In the genomic region with DNA sequence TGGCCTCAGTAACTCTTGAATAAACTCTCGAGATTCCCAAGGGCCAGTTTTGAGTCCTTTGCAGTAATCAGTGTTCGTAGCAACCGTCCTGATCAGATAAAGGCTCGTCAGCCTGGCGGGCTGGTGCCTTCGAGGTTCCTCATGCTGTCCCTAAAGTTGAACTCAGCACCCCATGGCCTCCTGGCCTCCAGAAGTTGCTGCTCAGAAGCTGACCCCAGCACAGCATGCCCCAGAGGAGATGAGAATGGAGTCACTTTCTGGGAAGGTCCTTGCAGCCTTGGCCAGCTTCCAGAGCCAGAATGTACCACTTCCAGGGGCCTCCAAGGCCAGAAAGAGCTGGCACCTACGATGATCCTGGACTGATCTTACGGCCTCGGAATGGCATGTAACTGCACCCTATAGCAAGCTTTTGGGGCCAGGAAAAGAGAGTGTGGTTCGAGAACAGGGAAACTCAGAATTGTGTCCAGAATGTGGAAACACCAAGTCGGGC, we compare ENCODE assay signal across 18 mouse cellular contexts. TPM values are rescaled to one million over a fixed set of nuclear protein-coding genes. Genes with fewer than 3 reads are reported as not detected.
DNase-seq lines count a peak whose midpoint lies in the region; ATAC-seq and TF ChIP-seq lines count a peak whose summit lies in the region.
"Had no signal": no experiment of that assay in that cellular context is flagged by ENCODE, and none has a peak within 500 bp of the region (broad histone marks: within the 10 kb centered on the region; RNA-seq: fewer than 3 reads in every experiment).

No protein-coding gene starts in this region.

- WGBS in heart, embryonic 14.5 days, result 41% methylated on average over 11 of the region's 11 CpGs
- WGBS in midbrain, postnatal 0 days, result 81% methylated on average over 11 of the region's 11 CpGs

- no peak for TF ChIP-seq CTCF in midbrain, postnatal 0 days (IDR thresholded peaks at IDR 0.05)

- no peaks in the 10 kb centered on the region for H3K36me3 ChIP-seq in heart, embryonic 14.5 days (ENCODE audit: control insufficient read depth, insufficient read depth, low read length)
- no peaks in the 10 kb centered on the region for H3K36me3 ChIP-seq in midbrain, postnatal 0 days (ENCODE audit: insufficient read depth, low read length)
- H3K36me3 ChIP-seq: embryonic facial prominence, embryonic 10.5 days; liver, embryonic 12.5 days; lung, embryonic 15.5 days; midbrain, embryonic 15.5 days had no signal

- DNase-seq in cerebellum, postnatal 10 days, result peak; percentile 51 to 62
- no peak for DNase-seq in cerebellum, postnatal 36 days
- no peak for DNase-seq in heart, adult 8-10 months (ENCODE audit: low spot score)
- DNase-seq in ovary, adult 18-20 months (ENCODE audit: low spot score), result peak; percentile 38
- DNase-seq in ovary, postnatal 10 days (ENCODE audit: low spot score), result no peak
- DNase-seq in midbrain, postnatal 0 days (ENCODE audit: low spot score), result no peak
- DNase-seq: kidney, adult 18-20 months; kidney, postnatal 10 days; thymus, postnatal 25 days had no signal

- no peaks in the 10 kb centered on the region for H3K27me3 ChIP-seq in heart, embryonic 14.5 days (ENCODE audit: control insufficient read depth, insufficient read depth, low read length)
- H3K27me3 ChIP-seq in midbrain, postnatal 0 days (ENCODE audit: insufficient read depth, low read length), result no peaks in the 10 kb centered on the region
- H3K27me3 ChIP-seq: CH12.LX; lung, embryonic 15.5 days; midbrain, embryonic 15.5 days had no signal

- H3K27ac ChIP-seq in heart, embryonic 14.5 days (replicated peaks in 1 of 2; ENCODE audit: control insufficient read depth in 1 of 2, insufficient read depth in 1 of 2, low read depth in 2 of 2, low read length in 2 of 2), result peak overlapping the region; percentile 12 to 35; a peak in 2 of 4 replicates
- H3K27ac ChIP-seq in midbrain, postnatal 0 days (ENCODE audit: low read depth, low read length), result no peak overlapping the region
- H3K27ac ChIP-seq: embryonic facial prominence, embryonic 10.5 days; forebrain, embryonic 13.5 days; layer of hippocampus, adult 2 months; liver, embryonic 12.5 days; lung, embryonic 15.5 days; midbrain, embryonic 15.5 days had no signal

- H3K9ac ChIP-seq in heart, embryonic 14.5 days (ENCODE audit: low read length), result 0 out of 2 replicates have a peak overlapping the region, but pooled peaks have one; percentile 4
- H3K9ac ChIP-seq in midbrain, postnatal 0 days (replicated peaks; ENCODE audit: low read length, poor library complexity, severe bottlenecking), result no peak overlapping the region
- H3K9ac ChIP-seq: forebrain, embryonic 13.5 days; liver, embryonic 12.5 days; lung, embryonic 15.5 days; midbrain, embryonic 15.5 days had no signal

- ATAC-seq in heart, embryonic 14.5 days (ENCODE audit: insufficient number of reproducible peaks, insufficient read depth, low FRiP score, low read depth), result no peak
- no peak for ATAC-seq in midbrain, postnatal 0 days (ENCODE audit: low FRiP score)
- ATAC-seq: forebrain, embryonic 13.5 days; hindbrain, embryonic 16.5 days; liver, embryonic 12.5 days; midbrain, embryonic 15.5 days had no signal

- no peak overlapping the region for H3K4me2 ChIP-seq in heart, embryonic 14.5 days (ENCODE audit: low read length)
- H3K4me2 ChIP-seq in midbrain, postnatal 0 days (ENCODE audit: low read depth, low read length, poor library complexity, severe bottlenecking), result no peak overlapping the region
- H3K4me2 ChIP-seq: forebrain, embryonic 13.5 days; liver, embryonic 12.5 days; midbrain, embryonic 15.5 days had no signal

- peaks cover 19 to 20% of the 10 kb centered on the region in 2 experiments for H3K4me1 ChIP-seq in heart, embryonic 14.5 days (ENCODE audit: control insufficient read depth in 2 of 2, insufficient read depth in 2 of 2, low read length in 2 of 2)
- no peaks in the 10 kb centered on the region; the same call in 1 of the 2 replicates for H3K4me1 ChIP-seq in midbrain, postnatal 0 days (ENCODE audit: insufficient read depth, low read length)
- H3K4me1 ChIP-seq: liver, embryonic 12.5 days had no signal

- no peak overlapping the region for H3K4me3 ChIP-seq in heart, embryonic 14.5 days (ENCODE audit: control insufficient read depth in 1 of 2, insufficient read depth in 1 of 2, low read depth in 1 of 2, low read length in 2 of 2)
- H3K4me3 ChIP-seq in midbrain, postnatal 0 days (ENCODE audit: low read depth, low read length), result no peak overlapping the region
- H3K4me3 ChIP-seq: embryonic facial prominence, embryonic 10.5 days; forebrain, embryonic 13.5 days; layer of hippocampus, adult 2 months; liver, embryonic 12.5 days; lung, embryonic 15.5 days; midbrain, embryonic 15.5 days had no signal

- no peaks in the 10 kb centered on the region for H3K9me3 ChIP-seq in heart, embryonic 14.5 days (ENCODE audit: control insufficient read depth, low read length)
- H3K9me3 ChIP-seq in midbrain, postnatal 0 days (ENCODE audit: low read length), result no peaks in the 10 kb centered on the region
- H3K9me3 ChIP-seq: embryonic facial prominence, embryonic 10.5 days; forebrain, embryonic 13.5 days; liver, embryonic 12.5 days; lung, embryonic 15.5 days; midbrain, embryonic 15.5 days had no signal

RNA-seq across cellular contexts. Expression of a gene that starts 1.4 kb away (rescaled TPM):
- 22.9 and 27.1 TPM in 2 replicates for polyA plus RNA-seq in heart, embryonic 14.5 days (2014; fragmentation: Nextera tagmentation; extraction: Ambion mirVana)
- total RNA-seq in heart, adult 8-10 months (2022), result 100 to 1,000 TPM; 229 to 268 (median 246) TPM
- total RNA-seq in midbrain, postnatal 0 days (2014; rRNA removed), result 9.7 and 10.7 TPM in 2 replicates
- polyA plus RNA-seq in midbrain, postnatal 0 days (2015; fragmentation: Nextera tagmentation; extraction: Ambion mirVana), result 1.9 and 2.3 TPM in 2 replicates
- total RNA-seq: CH12.LX had no signal

RNA-seq across cellular contexts. Expression of a gene that starts 53.0 kb away (rescaled TPM):
- 102 and 104 TPM in 2 replicates for polyA plus RNA-seq in heart, embryonic 14.5 days (2014; fragmentation: Nextera tagmentation; extraction: Ambion mirVana)
- total RNA-seq in heart, adult 8-10 months (2022), result 10 to 100 TPM; 32.7 to 38.9 (median 36.0) TPM
- total RNA-seq in midbrain, postnatal 0 days (2014; rRNA removed), result 105 and 111 TPM in 2 replicates
- 208 and 220 TPM in 2 replicates for polyA plus RNA-seq in midbrain, postnatal 0 days (2015; fragmentation: Nextera tagmentation; extraction: Ambion mirVana)

Comparison
In these comparisons a context has a peak if more than half of its experiments do, and no peak if none do; other contexts are left out.
1. DNase-seq: peak in cerebellum, postnatal 10 days (2 of 2) and ovary, adult 18-20 months (single experiment); none in cerebellum, postnatal 36 days (0 of 2), heart, adult 8-10 months (single experiment), ovary, postnatal 10 days (single experiment) and midbrain, postnatal 0 days (single experiment).
2. RNA of a gene that starts 1.4 kb away (total RNA-seq): 229 to 268 TPM in heart, adult 8-10 months; 9.7 to 10.7 TPM in midbrain, postnatal 0 days; every median in the first group is over 10 times any median in the second.